Mouse (Mus musculus) stomach, embryonic 14.5 days (tissue): ENCODE measurements at regions not wholly inside any gene's neighbourhood (a gene's known extent, or its start where the extent isn't known, plus 50 kb on each side); places are given as distances from the start of the nearest gene placed in this dataset.

Source experiments
- ATAC-seq: fragments of 200-750 bp; cut with Nextera tagmentation; 2 replicates; pipeline ENCODE4 v1.8.0; 2017; ENCODE audit warnings: low read depth, moderate TSS enrichment; ENCODE audit not compliant: insufficient number of reproducible peaks, insufficient read depth, low FRiP score
- H3K27ac ChIP-seq: fragments of 300-500 bp; sonication (generic); 2 replicates; pipeline ENCODE4 v1.5.1; 2014; ENCODE audit warnings: mild to moderate bottlenecking, low read length, moderate library complexity, mixed read lengths
- H3K27me3 ChIP-seq: fragments of 300-500 bp; sonication (generic); 2 replicates; pipeline ENCODE4 v1.6.1; 2014; ENCODE audit warnings: low read length, control low read depth, mixed read lengths; ENCODE audit not compliant: control insufficient read depth, insufficient read depth
- H3K36me3 ChIP-seq: fragments of 300-500 bp; sonication (generic); 2 replicates; pipeline ENCODE4 v1.6.1; 2014; ENCODE audit warnings: mild to moderate bottlenecking, control low read depth, low read length, moderate library complexity, mixed read lengths; ENCODE audit not compliant: control insufficient read depth, insufficient read depth
- H3K4me1 ChIP-seq: fragments of 300-500 bp; sonication (generic); 2 replicates; pipeline ENCODE4 v1.6.1; 2014; ENCODE audit warnings: low read length, control low read depth, mixed read lengths; ENCODE audit not compliant: control insufficient read depth, insufficient read depth
- H3K4me2 ChIP-seq: fragments of 300-500 bp; sonication (generic); replicated peaks from 2 replicates; pipeline ENCODE4 v1.6.1; 2014; ENCODE audit warnings: low read depth, low read length, control low read depth
- H3K4me3 ChIP-seq: fragments of 300-500 bp; sonication (generic); 2 replicates; pipeline ENCODE4 v1.5.1; 2014; ENCODE audit warnings: low read depth, low read length, control low read depth
- H3K9ac ChIP-seq: fragments of 300-500 bp; sonication (generic); replicated peaks from 2 replicates; pipeline ENCODE4 v1.6.1; 2014; ENCODE audit warnings: low read depth, mild to moderate bottlenecking, control low read depth, low read length, moderate library complexity, mixed read lengths
- H3K9me3 ChIP-seq: fragments of 300-500 bp; sonication (generic); 2 replicates; pipeline ENCODE4 v1.6.1; 2016; ENCODE audit warnings: low read depth, low read length, control low read depth; ENCODE audit not compliant: control insufficient read depth
- WGBS: fragments of 180-500 bp; shearing (Covaris S2); extraction: QIAGEN DNeasy Blood & Tissue Kit; methylation state at CpG from one replicate; pipeline ENCODE4 v1.1.7; 2014; 5-methylcytosine and 5-hydroxymethylcytosine counted together

DNA sequence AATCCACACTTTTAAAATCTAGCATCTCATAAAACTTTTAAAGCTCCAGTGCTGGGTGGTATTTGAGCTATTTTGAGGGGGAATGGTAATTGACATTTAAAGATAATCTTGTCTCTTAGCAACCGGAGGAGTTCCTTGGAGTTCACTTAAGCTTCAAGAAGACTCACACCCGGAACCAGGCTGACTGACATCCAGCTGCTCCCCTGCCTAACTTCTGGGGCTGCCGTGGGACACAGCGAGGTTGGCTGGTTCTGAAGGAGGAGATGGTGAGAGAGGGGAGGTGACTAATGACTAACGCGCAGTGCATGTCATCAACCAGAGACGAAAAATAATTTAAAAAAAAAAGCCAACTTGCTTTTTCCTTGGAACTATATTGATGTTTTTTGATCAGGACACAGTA lies 157.7 kb upstream of the Ado start:
- H3K4me1 ChIP-seq: no peaks in the 10 kb centered on the region
- no peak overlapping the region for H3K4me2 ChIP-seq
- H3K9ac ChIP-seq: no peak overlapping the region
- H3K27me3 ChIP-seq: no peaks in the 10 kb centered on the region
- H3K4me3 ChIP-seq: no peak overlapping the region
- ATAC-seq: no peak
- H3K9me3 ChIP-seq: no peaks in the 10 kb centered on the region
- H3K36me3 ChIP-seq: no peaks in the 10 kb centered on the region
- H3K27ac ChIP-seq: no peak overlapping the region
- 59% methylated on average over 7 of the region's 7 CpGs for WGBS

DNA sequence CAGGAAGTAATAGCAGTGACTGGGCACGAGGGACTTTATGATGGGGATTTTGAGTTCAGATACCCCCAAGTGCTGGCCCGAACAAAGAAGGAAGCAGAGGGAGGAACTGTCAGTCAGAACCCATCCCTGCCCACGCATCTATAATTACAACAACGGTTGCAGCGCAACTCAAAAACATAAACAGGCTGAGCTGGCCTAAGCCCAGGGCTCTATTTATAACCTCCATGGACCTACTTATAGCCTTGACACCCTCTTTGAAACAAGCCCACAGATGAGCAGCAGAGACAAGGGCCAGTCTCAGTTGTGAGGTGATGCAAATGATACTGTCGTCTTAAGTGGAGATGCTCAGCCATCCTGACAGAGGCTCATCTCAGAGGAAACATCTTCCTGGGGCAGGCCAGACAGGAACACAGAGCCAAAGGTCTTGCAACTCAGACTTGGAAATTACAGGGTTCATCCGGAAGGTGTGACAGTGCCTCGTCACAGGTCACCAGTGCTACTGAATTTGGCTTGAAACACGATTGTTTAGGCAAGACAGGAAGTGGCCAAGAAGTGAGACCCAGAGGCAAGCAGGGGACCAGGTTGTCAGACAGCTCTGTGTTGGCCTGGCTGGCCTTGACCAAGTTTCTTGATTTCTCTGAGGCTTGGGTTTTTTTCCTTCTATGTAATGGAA lies 154.2 kb upstream of the Ado start:
- Histone ChIP-seq H3K4me1 (no peaks in the 10 kb centered on the region), H3K36me3 (no peaks in the 10 kb centered on the region), H3K4me2 (no peak overlapping the region), H3K4me3 (no peak overlapping the region), H3K27ac (no peak overlapping the region), H3K9ac (no peak overlapping the region), H3K27me3 (no peaks in the 10 kb centered on the region), H3K9me3 (no peaks in the 10 kb centered on the region)
- no peak for ATAC-seq
- WGBS: 75% methylated on average over 9 of the region's 9 CpGs

DNA sequence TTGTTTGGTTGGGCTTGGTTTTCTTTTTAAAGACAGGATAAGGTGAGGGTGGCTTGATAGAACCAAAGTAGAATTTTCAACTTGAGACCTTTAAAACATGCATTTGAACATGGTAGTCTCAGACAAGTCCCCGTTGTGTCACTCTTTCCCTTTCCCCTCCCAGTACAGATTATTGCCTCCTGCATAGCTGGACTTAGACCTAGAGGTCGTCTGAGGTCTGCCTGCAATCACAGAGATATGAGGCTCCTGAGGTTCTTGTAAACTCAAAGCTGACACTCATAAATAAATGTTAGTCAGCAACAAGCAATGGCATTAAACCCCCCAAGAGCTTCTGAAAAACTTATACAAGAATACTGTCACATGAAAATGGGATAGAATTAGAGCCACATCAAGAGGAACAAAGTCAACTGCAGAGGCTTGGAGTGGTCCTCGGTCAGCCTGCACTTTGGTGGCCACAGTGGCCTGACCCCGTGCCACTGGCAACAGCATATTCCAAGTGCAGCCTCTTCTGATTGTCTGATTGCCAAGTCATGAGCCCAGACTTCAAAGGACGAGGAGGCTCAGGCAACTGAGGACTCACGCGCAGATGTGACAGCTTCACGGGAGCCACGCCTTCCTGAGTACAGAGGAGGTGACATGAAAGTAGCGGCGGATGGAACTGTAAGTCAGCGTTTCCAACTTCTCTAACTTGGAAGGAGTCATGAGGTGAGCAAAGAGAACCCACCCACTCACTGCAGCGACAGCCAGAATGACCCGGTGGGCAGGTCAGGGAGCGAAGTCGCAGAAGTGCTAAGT lies 148.8 kb upstream of the Ado start:
- H3K36me3 ChIP-seq: no peaks in the 10 kb centered on the region
- no peak overlapping the region for H3K4me2 ChIP-seq
- no peak overlapping the region for H3K27ac ChIP-seq
- no peaks in the 10 kb centered on the region for H3K27me3 ChIP-seq
- 62% methylated on average over 16 of the region's 16 CpGs for WGBS
- H3K9ac ChIP-seq: no peak overlapping the region
- H3K4me3 ChIP-seq: no peak overlapping the region
- H3K9me3 ChIP-seq: no peaks in the 10 kb centered on the region
- H3K4me1 ChIP-seq: no peaks in the 10 kb centered on the region
- no peak for ATAC-seq

DNA sequence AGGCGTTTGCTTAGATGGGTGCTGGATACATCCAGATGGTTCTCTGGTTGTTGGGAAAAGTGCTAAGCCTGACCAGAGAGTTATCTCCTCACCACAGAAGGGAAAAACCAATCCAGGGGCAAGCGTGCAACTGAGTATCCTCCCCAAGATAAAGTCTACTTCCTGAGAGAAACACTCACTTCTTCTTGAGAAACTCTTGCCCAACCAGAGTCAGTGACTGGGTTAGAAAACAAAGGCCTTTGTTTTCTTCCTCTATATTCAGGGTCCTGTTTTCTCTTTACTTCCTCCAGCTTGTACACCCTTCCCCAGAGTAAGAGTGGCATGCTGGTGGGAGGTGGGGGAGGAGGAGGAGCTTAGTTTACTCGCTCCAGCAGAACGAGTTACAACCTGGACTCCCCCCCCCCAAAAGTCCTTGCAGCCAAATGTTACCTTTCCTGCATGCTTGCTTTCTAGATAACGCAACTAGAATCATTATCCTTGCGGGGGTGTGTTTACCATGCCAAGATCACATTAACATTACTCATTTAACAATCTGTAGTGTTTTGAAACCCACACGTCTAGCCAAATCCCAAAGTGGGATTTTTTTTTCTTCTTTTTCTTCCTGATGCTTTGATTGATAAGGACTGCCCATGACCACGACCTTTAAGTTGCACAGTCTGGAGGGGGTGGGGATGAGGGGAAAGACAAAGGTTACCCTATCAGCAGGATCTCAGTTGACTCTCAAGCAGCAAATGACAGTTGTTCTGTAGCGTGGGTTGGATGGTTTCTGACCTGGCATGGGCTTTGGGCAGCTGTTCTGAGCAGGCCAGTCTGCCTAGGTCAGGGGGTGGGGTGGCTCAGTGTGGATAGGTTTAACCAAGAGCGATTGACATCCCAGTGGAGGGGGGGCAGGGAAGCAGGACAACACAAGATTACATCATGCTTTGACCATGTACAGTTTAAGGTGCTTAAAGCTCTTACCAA lies 147.4 kb upstream of the Ado start:
- Histone ChIP-seq H3K4me3 (no peak overlapping the region), H3K9ac (no peak overlapping the region), H3K4me2 (no peak overlapping the region), H3K9me3 (no peaks in the 10 kb centered on the region), H3K27ac (no peak overlapping the region), H3K4me1 (no peaks in the 10 kb centered on the region), H3K27me3 (no peaks in the 10 kb centered on the region), H3K36me3 (no peaks in the 10 kb centered on the region)
- WGBS: 40% methylated on average over 10 of the region's 10 CpGs
- ATAC-seq: no peak

DNA sequence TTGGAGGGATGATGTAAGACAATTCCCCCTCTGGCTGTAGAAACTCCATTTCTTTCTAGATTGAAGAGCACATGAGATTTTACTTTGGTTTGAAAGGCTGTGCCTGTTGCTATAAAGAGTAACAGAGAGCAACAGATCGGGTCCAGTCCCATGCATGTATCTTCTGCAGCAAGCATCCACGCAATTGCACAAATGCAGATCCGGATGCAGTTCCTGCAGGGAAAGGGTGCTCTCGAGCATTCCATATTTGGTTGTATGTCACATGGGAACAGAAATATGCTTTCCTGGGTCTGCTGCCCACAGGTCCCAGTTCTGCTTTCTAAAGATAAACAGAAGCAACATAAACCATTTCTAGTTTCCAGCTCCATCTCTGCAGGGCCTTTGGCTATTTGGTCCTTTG lies 146.0 kb upstream of the Ado start:
- no peak overlapping the region for H3K27ac ChIP-seq
- H3K9me3 ChIP-seq: no peaks in the 10 kb centered on the region
- no peak overlapping the region for H3K4me2 ChIP-seq
- 87% methylated on average over 4 of the region's 4 CpGs for WGBS
- no peak overlapping the region for H3K9ac ChIP-seq
- no peaks in the 10 kb centered on the region for H3K4me1 ChIP-seq
- no peak overlapping the region for H3K4me3 ChIP-seq
- no peaks in the 10 kb centered on the region for H3K27me3 ChIP-seq
- no peaks in the 10 kb centered on the region for H3K36me3 ChIP-seq
- ATAC-seq: no peak

DNA sequence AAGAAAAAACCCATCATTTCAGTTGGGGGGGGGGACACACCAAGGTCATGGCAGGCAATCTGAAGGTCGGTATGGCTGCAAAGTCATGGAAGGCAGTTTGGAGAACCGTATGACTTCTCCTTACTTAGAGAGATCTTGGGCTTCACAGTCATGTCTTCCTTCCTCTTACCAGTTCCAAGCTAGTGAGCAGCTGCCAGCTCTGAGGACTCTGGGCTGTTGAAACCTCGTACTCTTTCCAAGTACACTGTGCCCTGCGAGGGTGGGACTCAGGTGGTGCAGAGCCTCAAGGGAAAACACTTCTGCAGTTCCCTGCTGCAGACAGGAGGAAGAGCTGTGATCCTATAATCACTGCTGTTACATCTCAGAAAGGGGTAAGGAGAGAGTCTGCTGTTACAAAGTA lies 144.8 kb upstream of the Ado start:
- Histone ChIP-seq H3K9ac (no peak overlapping the region), H3K36me3 (no peaks in the 10 kb centered on the region), H3K27me3 (no peaks in the 10 kb centered on the region), H3K4me1 (no peaks in the 10 kb centered on the region), H3K9me3 (no peaks in the 10 kb centered on the region), H3K4me2 (no peak overlapping the region), H3K27ac (no peak overlapping the region), H3K4me3 (no peak overlapping the region)
- no peak for ATAC-seq
- WGBS: 79% methylated on average over 4 of the region's 4 CpGs

DNA sequence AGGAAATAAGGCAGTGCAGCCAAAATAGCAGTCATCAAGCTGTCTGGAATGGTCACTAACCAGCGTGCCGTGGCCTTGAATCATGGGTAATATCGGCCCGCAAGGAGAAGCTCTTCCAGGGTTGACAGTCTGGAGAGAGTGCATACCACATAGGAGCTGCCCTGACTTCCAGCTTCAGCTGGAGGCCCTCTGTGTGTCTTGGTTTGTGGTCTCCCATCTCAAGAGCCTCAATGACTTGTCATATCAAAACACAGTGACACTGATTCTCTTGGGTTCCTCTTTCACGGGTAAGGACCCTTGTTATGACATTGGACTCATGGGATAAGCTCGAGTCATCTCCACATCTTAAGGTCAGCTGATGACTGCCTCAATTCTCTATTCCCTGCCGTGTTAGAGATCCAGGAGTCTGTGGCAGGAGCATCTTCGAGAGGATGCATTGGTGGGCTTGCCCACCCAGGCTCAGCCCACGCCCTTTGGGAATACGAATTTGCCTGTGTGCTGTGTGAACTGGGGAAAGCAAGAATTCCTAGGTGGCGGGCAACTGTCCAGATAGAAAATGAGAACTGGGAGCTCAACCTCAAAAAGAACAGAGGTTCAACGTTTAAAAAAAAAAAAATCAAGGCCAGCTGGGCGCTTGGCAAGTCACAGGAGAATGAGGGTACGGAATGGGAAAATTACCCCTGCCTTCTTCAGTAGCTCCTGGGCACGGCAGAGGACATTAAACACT lies 141.4 kb upstream of the Ado start:
- 87% methylated on average over 15 of the region's 15 CpGs for WGBS
- no peak overlapping the region for H3K27ac ChIP-seq
- H3K4me1 ChIP-seq: no peaks in the 10 kb centered on the region
- H3K27me3 ChIP-seq: no peaks in the 10 kb centered on the region
- no peak overlapping the region for H3K4me2 ChIP-seq
- ATAC-seq: no peak
- H3K4me3 ChIP-seq: no peak overlapping the region
- H3K9me3 ChIP-seq: no peaks in the 10 kb centered on the region
- H3K36me3 ChIP-seq: no peaks in the 10 kb centered on the region
- no peak overlapping the region for H3K9ac ChIP-seq

DNA sequence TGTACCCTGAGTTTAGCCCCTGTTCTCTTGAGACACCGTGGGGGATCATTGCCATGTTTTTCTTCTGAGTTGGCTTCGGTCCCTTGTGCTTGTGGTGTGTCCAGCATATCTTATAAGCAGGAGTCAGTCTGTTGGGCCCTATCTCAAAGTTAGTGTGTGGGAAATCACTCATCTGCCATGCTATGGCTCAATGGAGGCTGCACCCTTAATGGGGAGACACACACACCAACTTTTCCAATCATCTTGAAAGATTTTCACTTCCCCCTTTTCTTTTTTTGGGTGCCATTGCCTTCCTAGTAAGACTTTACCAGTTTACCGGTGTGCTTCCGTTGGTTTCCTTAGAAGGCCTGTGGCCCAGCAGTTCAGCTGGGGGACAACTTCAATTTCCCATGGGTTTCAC lies 130.6 kb upstream of the Ado start:
- H3K27ac ChIP-seq: no peak overlapping the region
- WGBS: 94% methylated on average over 4 of the region's 4 CpGs
- H3K9me3 ChIP-seq: no peaks in the 10 kb centered on the region
- H3K4me3 ChIP-seq: no peak overlapping the region
- no peak overlapping the region for H3K4me2 ChIP-seq
- no peaks in the 10 kb centered on the region for H3K4me1 ChIP-seq
- H3K36me3 ChIP-seq: no peaks in the 10 kb centered on the region
- no peaks in the 10 kb centered on the region for H3K27me3 ChIP-seq
- no peak overlapping the region for H3K9ac ChIP-seq
- no peak for ATAC-seq
